Mouse (Mus musculus): ENCODE measurements around the gene Ino80d. TPM values are rescaled to one million over a fixed set of nuclear protein-coding genes. Genes with fewer than 3 reads are reported as not detected.

The Ino80d gene
- polyA plus RNA-seq, 1 experiment from 2014 or later = 11.5 TPM

DNA sequence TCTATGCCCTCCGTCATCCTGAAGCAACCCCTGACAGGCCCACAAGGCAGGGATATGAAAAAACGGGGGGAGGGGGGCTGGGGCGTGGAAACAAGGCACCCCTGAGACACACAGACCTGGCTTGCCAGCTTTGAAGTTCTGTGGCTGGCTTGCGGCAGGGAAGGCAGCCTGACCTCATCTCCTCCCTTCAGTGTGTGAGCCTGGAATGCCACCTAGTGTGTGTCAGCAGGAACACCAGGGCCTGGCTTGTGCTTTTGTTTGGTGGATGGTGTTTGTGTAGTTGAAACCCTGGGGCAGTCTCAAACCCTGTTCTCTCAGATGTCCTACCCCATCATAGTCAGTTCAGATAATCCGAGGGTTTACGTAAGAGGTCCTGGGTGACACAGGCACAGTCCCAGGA, 150.2 kb downstream of the Ino80d start:
- Histone ChIP-seq H3K4me1 (replicated peaks) (no peaks in the 10 kb centered on the region), H3K9ac (no peak overlapping the region), H3K4me2 (replicated peaks) (no peak overlapping the region), H3K27me3 (replicated peaks) (no peaks in the 10 kb centered on the region), H3K36me3 (no peaks in the 10 kb centered on the region), H3K27ac (no peak overlapping the region), H3K9me3 (no peaks in the 10 kb centered on the region), H3K4me3 (replicated peaks) (no peak overlapping the region)
- 20% methylated on average over 6 of the region's 6 CpGs for WGBS
- peak; percentile 86 for ATAC-seq

DNA sequence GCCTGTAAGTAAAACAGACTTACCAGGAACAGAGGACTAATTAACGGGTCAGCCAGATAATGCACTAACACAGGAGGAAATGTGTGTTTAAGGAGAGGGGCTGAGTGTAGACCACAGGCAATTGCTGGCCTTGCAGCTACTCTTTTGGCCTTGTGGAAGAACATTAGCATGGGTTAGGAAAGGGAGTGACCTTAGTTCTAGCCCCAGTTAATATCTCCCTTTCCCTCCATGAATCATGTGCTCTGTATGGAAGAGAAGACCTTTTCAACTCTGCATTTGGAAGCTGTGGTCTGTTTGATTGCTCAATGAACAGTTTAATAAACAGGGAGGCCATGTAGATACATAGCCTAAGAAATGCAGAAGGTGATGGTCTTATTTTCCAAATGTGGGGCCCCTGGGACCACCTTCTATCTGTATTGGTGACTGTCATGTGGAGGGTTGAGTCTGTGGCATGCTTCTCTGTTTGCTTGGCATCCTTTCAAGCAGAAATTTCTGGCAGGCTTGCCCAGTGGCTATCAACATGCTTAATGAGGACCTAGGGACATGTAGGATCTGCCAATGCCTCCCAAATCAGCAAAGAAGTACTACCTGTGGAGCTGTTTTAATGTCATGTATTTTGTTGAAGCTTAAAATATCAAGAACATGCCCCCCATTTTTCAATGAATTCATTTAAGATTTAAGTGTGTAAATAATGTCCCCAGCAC, 157.4 kb downstream of the Ino80d start:
- H3K36me3 ChIP-seq = no peaks in the 10 kb centered on the region
- H3K9me3 ChIP-seq = no peaks in the 10 kb centered on the region
- no peak for ATAC-seq
- H3K4me1 ChIP-seq (replicated peaks) = 0 out of 2 replicates have a peak, but pooled peaks cover 3% of the 10 kb centered on the region
- H3K4me2 ChIP-seq (replicated peaks) = no peak overlapping the region
- no peaks in the 10 kb centered on the region for H3K27me3 ChIP-seq (replicated peaks)
- H3K9ac ChIP-seq = no peak overlapping the region
- no peak overlapping the region for H3K27ac ChIP-seq
- 67% methylated on average over 1 of the region's 1 CpGs for WGBS
- H3K4me3 ChIP-seq (replicated peaks) = no peak overlapping the region

DNA sequence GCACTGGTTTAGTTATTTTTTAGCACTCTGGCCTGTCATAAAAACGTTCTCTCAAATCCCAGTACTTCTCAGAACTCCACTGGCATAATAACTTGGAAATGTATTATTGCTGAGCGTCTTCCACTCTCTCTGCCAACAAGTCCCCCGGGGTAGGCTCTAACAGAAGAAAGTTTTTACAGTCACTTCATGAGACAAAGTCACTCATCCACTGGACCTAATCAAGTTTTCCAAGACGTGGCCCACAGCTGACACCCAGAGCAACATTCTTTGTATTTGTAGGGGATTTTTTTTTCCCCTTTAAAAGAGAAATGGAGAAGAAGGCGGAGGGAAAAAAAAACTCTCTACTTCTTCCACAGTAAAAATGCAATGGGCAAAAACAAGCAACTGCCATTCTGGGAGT, 157.9 kb downstream of the Ino80d start:
- Histone ChIP-seq H3K4me3 (replicated peaks) (no peak overlapping the region), H3K27me3 (replicated peaks) (no peaks in the 10 kb centered on the region), H3K4me2 (replicated peaks) (no peak overlapping the region), H3K9me3 (no peaks in the 10 kb centered on the region), H3K9ac (no peak overlapping the region), H3K4me1 (replicated peaks) (peaks cover 4% of the 10 kb centered on the region; the same call in 1 of the 2 replicates), H3K36me3 (no peaks in the 10 kb centered on the region), H3K27ac (no peak overlapping the region)
- WGBS = 69% methylated on average over 5 of the region's 5 CpGs
- no peak for ATAC-seq

DNA sequence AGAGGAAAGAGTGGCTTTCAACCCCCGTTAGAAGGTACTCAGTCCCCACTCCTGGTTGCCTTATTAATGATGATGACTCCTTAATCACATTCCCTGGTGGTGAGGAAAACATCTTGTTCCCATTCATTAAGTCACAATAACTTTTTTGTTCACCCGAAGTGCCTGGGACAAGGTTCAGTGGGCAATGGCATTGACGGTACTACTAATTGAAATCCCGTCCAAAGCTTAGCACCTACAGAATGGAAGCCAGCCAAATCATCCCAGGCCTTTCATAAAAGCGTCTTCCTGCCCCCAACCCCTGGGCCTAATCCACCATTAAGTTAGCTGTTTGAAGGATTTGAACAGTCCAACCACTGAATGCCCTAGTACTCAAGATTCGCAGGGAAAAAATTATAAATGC, 159.1 kb downstream of the Ino80d start:
- WGBS = 86% methylated on average over 6 of the region's 6 CpGs
- no peaks in the 10 kb centered on the region for H3K27me3 ChIP-seq (replicated peaks)

DNA sequence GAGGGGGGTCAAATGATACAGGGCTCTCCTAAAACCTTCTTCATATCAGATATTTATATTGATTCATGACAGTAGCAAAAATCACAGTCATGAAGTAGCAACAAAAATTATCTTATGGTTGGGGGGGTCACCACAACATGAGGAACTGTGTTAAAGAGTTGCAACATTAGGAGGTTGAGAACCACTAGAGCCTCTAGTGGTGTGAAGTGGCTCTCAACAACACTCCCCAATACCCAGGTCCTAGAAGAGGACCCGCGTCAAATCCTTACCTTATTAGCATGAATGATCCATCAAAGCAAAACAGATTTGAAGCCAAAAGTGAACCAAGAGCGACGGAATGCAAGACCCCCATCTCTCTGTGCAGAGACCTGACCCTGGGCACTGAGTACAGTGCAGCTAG, 161.4 kb downstream of the Ino80d start:
- no peak overlapping the region for H3K4me3 ChIP-seq (replicated peaks)
- H3K27me3 ChIP-seq (replicated peaks) = no peaks in the 10 kb centered on the region
- ATAC-seq = no peak
- no peaks in the 10 kb centered on the region for H3K36me3 ChIP-seq
- 92% methylated on average over 4 of the region's 4 CpGs for WGBS
- H3K9ac ChIP-seq = no peak overlapping the region
- H3K27ac ChIP-seq = no peak overlapping the region
- no peak overlapping the region for H3K4me2 ChIP-seq (replicated peaks)
- H3K4me1 ChIP-seq (replicated peaks) = peaks cover 7% of the 10 kb centered on the region; the same call in 1 of the 2 replicates
- no peaks in the 10 kb centered on the region for H3K9me3 ChIP-seq

More for the DNA sequence above, 159.1 kb downstream of the Ino80d start:
- ATAC-seq = no peak
- Histone ChIP-seq H3K4me1 (replicated peaks) (peaks cover 10% of the 10 kb centered on the region; the same call in 1 of the 2 replicates), H3K27ac (no peak overlapping the region), H3K9me3 (no peaks in the 10 kb centered on the region), H3K4me2 (replicated peaks) (no peak overlapping the region), H3K36me3 (no peaks in the 10 kb centered on the region), H3K9ac (no peak overlapping the region), H3K4me3 (replicated peaks) (no peak overlapping the region)

DNA sequence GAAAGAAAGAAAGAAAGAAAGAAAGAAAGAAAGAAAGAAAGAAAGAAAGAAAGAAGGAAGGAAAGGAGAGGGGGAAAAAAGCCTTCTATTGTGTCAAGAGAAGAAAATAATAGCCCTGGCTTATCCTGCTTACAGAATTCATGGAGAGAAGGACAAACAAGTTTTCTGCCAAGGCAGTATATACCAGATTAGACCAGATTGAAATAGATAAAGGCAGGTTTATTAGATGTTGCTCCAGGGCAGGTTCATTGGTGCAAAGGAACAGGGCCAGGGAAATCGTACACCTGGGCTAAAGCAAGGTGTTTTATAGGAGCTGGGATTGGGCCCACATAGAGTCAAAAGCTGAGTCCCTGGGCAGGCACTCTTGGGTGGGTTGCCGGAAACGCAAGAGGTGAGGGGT, 162.1 kb downstream of the Ino80d start:
- Histone ChIP-seq H3K4me1 (replicated peaks) (peaks cover 7% of the 10 kb centered on the region; the same call in 1 of the 2 replicates), H3K27me3 (replicated peaks) (no peaks in the 10 kb centered on the region), H3K9ac (no peak overlapping the region), H3K36me3 (no peaks in the 10 kb centered on the region), H3K4me3 (replicated peaks) (no peak overlapping the region), H3K27ac (no peak overlapping the region), H3K4me2 (replicated peaks) (no peak overlapping the region), H3K9me3 (no peaks in the 10 kb centered on the region)
- no peak for ATAC-seq
- 93% methylated on average over 3 of the region's 3 CpGs for WGBS

DNA sequence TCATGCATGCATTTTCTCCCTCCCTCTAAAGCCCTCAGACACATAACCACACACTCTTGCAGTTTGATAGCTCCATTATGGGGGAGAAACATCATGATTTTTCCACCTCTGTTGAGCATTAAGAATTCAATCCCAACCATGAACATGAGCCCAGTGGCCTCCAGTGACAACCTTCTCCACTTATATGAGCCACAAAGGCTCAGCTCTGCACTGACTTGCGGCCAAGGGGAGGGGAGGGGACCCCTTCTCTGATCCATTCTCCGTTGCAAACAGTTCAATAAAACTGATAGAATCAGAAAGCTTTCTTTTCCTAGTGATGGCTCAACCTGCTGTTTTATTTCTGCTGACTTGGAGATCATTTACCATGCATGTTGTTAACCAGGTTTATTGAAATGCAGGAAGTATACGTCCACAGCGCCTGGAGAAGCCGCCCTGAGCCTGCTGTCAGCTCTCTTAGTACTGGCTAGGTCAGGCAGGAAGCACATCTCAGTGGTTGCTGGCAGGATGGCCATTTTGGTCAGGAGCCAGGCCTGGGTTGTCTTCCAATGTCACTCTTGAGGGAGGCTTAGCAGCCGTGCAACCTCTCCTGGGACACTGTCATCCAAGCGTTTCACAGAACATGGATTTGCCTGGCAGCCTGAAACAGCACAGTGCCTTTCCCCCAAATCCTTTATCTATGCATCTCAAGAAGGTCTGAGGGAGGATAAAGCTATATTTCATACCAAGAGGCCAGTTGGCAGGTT, 163.2 kb downstream of the Ino80d start:
- Histone ChIP-seq H3K4me2 (replicated peaks) (no peak overlapping the region), H3K9me3 (no peaks in the 10 kb centered on the region), H3K27me3 (replicated peaks) (no peaks in the 10 kb centered on the region), H3K4me3 (replicated peaks) (no peak overlapping the region), H3K4me1 (replicated peaks) (peaks cover 7% of the 10 kb centered on the region; the same call in 1 of the 2 replicates), H3K9ac (no peak overlapping the region), H3K27ac (peak overlapping the region; percentile 18; the same call in 1 of the 2 replicates), H3K36me3 (no peaks in the 10 kb centered on the region)
- ATAC-seq = peak; percentile 55; the same call in 1 of the 2 replicates
- 48% methylated on average over 7 of the region's 7 CpGs for WGBS

DNA sequence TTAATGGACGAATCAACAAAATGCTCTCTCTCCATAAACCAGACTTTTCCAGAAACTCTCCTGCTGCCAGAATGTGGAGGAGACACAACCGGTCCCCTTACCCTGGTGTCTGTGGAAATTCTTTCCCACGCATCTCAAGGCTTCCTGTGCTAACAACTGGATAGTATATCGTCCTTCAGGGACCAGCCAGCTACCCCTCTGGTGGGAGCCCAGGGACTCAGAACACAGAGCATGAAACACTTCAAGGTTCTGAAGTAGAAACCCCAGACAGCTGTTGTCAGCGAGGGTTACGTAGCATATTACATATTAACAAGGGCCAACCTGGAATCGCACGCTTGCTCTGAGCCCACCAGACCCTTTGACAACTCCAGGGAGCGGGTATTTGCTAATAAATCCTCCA, 163.9 kb downstream of the Ino80d start:
- ATAC-seq = no peak
- 0 out of 2 replicates have a peak overlapping the region, but pooled peaks have one; percentile 18 for H3K27ac ChIP-seq
- WGBS = 46% methylated on average over 9 of the region's 9 CpGs

DNA sequence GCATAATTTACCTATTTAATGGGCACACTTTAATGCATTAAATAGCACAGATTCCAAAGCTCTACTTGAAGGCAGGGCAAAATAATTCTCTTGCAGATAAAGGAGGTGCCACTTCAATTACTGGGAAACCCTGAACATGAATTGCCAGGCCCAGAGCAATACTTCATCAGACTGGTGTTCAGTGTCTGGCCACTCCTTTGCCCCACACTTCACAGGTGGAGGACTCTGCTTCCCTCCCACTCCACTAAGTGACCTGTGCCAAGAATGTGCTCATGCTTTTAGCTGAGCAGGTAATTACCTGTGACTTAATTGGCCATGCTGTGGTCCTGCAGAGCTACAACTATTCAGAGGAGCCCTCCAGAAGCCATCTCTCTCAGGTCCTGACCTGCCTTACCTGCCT, 166.7 kb downstream of the Ino80d start:
- Histone ChIP-seq H3K4me3 (replicated peaks) (no peak overlapping the region), H3K4me2 (replicated peaks) (no peak overlapping the region), H3K4me1 (replicated peaks) (peaks cover 7% of the 10 kb centered on the region; the same call in 1 of the 2 replicates), H3K27ac (no peak overlapping the region), H3K36me3 (no peaks in the 10 kb centered on the region), H3K9ac (no peak overlapping the region), H3K9me3 (no peaks in the 10 kb centered on the region), H3K27me3 (replicated peaks) (no peaks in the 10 kb centered on the region)
- no peak for ATAC-seq

More for the DNA sequence above, 163.9 kb downstream of the Ino80d start:
- H3K4me1 ChIP-seq (replicated peaks) = peaks cover 7% of the 10 kb centered on the region; the same call in 1 of the 2 replicates
- H3K9ac ChIP-seq = no peak overlapping the region
- no peak overlapping the region for H3K4me3 ChIP-seq (replicated peaks)
- H3K36me3 ChIP-seq = no peaks in the 10 kb centered on the region
- H3K4me2 ChIP-seq (replicated peaks) = no peak overlapping the region
- no peaks in the 10 kb centered on the region for H3K9me3 ChIP-seq
- no peaks in the 10 kb centered on the region for H3K27me3 ChIP-seq (replicated peaks)

DNA sequence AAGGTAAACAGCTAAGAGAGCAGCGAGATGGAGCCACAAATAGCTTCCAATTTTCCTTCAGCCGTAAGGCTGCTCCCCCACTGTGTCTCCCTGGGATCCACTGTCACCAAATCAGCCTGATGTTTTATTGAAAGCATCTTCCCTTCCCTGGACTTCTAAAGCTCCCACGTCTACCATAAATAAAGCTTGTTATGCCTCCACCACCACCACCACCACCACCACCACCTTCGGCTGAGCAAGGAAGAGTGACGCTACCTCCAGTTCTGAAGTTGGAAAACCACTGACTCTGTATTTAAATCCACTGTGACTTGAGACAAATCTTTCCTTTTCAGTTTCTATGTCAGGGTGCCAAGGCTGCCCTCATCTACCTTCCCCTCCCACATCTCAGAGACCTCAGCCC, 167.5 kb downstream of the Ino80d start:
- Histone ChIP-seq H3K4me3 (replicated peaks) (no peak overlapping the region), H3K9ac (no peak overlapping the region), H3K4me1 (replicated peaks) (peaks cover 7% of the 10 kb centered on the region; the same call in 1 of the 2 replicates), H3K27me3 (replicated peaks) (no peaks in the 10 kb centered on the region), H3K27ac (no peak overlapping the region), H3K36me3 (no peaks in the 10 kb centered on the region), H3K9me3 (no peaks in the 10 kb centered on the region), H3K4me2 (replicated peaks) (no peak overlapping the region)
- ATAC-seq = no peak
- WGBS = 74% methylated on average over 5 of the region's 5 CpGs

DNA sequence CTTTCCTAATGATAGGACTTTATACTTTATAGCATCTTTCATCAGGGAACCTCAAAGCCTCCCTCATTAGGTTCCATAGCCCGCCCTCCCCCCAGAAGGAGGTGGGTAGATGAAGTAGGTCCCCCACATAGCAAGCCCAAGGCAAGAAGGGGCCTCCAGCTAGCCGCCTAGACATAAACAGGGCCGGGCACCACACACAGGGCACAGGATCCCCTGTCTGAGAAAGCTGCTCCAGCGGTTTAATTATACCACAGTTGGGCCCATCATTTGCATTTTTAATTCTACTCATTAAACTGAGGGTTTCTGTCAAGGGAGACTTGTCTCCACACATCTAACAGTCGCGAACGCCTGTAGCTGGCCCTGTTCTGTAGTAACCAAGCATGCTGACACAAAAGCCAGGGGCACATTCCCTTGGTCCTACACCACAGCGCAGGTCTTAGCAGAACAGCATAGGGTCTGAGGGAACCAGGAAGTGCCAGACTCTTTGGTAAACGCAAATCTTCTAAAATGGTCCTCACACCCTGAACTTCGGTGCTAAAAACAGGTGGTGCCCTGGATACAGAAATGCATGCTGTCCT, 179.6 kb downstream of the Ino80d start:
- H3K9me3 ChIP-seq = no peaks in the 10 kb centered on the region
- WGBS = 80% methylated on average over 10 of the region's 10 CpGs
- H3K9ac ChIP-seq = no peak overlapping the region
- H3K27ac ChIP-seq = no peak overlapping the region
- peaks cover 5% of the 10 kb centered on the region; the same call in 1 of the 2 replicates for H3K4me1 ChIP-seq (replicated peaks)
- no peak for ATAC-seq
- H3K4me2 ChIP-seq (replicated peaks) = no peak overlapping the region
- H3K4me3 ChIP-seq (replicated peaks) = no peak overlapping the region
- no peaks in the 10 kb centered on the region for H3K36me3 ChIP-seq
- H3K27me3 ChIP-seq (replicated peaks) = no peaks in the 10 kb centered on the region

DNA sequence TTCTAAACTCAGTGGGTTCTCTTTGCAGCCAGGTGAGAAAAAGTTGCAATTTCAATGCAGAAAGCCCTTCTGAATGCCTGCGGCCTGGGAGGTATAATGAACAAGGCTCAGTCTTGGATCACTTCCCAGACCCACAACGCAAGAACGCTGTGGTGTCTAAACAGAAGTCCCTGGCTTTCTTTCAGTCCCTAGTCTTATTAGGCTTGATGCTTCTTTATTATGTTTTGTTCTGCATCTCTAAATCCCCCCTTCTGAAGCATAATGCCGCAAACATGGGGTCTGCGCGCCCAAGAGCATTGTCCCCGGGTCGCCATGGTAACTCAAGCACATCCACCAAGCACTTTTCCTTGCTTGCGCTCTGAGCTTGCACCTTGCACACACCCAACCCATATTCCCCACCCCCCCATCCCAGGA, 180.4 kb downstream of the Ino80d start:
- Histone ChIP-seq H3K4me1 (replicated peaks) (peaks cover 5% of the 10 kb centered on the region; the same call in 1 of the 2 replicates), H3K4me3 (replicated peaks) (no peak overlapping the region), H3K27ac (0 out of 2 replicates have a peak overlapping the region, but pooled peaks have one; percentile 3), H3K36me3 (no peaks in the 10 kb centered on the region), H3K4me2 (replicated peaks) (no peak overlapping the region), H3K9ac (no peak overlapping the region), H3K9me3 (no peaks in the 10 kb centered on the region), H3K27me3 (replicated peaks) (no peaks in the 10 kb centered on the region)
- 64% methylated on average over 9 of the region's 9 CpGs for WGBS
- ATAC-seq = no peak
